Mouse (Mus musculus) intestine, embryonic 14.5 days (tissue): ENCODE data around the gene Trim3. TPM values are rescaled to one million over a fixed set of nuclear protein-coding genes. Genes with fewer than 3 reads are reported as not detected.

Source experiments
- ATAC-seq: fragments of 200-750 bp; cut with Nextera tagmentation; replicated peaks from 2 replicates; pipeline ENCODE4 v1.8.0; 2017; ENCODE audit warnings: low read depth, moderate number of reproducible peaks, moderate TSS enrichment, moderate library complexity; ENCODE audit not compliant: low FRiP score, low TSS enrichment
- DNase-seq: peaks from one replicate; pipeline ENCODE4 v3.0.0-alpha.2; 2018; ENCODE audit warnings: low spot score
- H3K27ac ChIP-seq: fragments of 300-500 bp; sonication (generic); 2 replicates; pipeline ENCODE4 v1.5.1; 2014; ENCODE audit warnings: low read depth, mild to moderate bottlenecking, control low read depth
- H3K27me3 ChIP-seq: fragments of 300-500 bp; sonication (generic); replicated peaks from 2 replicates; pipeline ENCODE4 v1.6.1; 2014; ENCODE audit warnings: low read length, control low read depth; ENCODE audit not compliant: control insufficient read depth, insufficient read depth
- H3K36me3 ChIP-seq: fragments of 300-500 bp; sonication (generic); 2 replicates; pipeline ENCODE4 v1.6.1; 2014; ENCODE audit warnings: low read length, control low read depth; ENCODE audit not compliant: control insufficient read depth, insufficient read depth
- H3K4me1 ChIP-seq: fragments of 300-500 bp; sonication (generic); replicated peaks from 2 replicates; pipeline ENCODE4 v1.6.1; 2014; ENCODE audit warnings: low read length, control low read depth, mixed read lengths; ENCODE audit not compliant: control insufficient read depth, insufficient read depth
- H3K4me2 ChIP-seq: fragments of 300-500 bp; sonication (generic); 2 replicates; pipeline ENCODE4 v1.6.1; 2014; ENCODE audit warnings: low read length
- H3K4me3 ChIP-seq: fragments of 300-500 bp; sonication (generic); 2 replicates; pipeline ENCODE4 v1.5.1; 2014; ENCODE audit warnings: low read depth, low read length, control low read depth, mixed read lengths
- H3K9ac ChIP-seq: fragments of 300-500 bp; sonication (generic); 2 replicates; pipeline ENCODE4 v1.6.1; 2014; ENCODE audit warnings: mild to moderate bottlenecking, low read length
- H3K9me3 ChIP-seq: fragments of 300-500 bp; sonication (generic); 2 replicates; pipeline ENCODE4 v1.6.1; 2016; ENCODE audit warnings: low read length, control low read depth; ENCODE audit not compliant: control insufficient read depth
- WGBS: fragments of 180-500 bp; shearing (Covaris S2); extraction: QIAGEN DNeasy Blood & Tissue Kit; methylation state at CpG from one replicate; pipeline ENCODE4 v1.1.7; 2014; 5-methylcytosine and 5-hydroxymethylcytosine counted together
- polyA plus RNA-seq: library from polyadenylated mRNA; unstranded; fragments of >200 nt; fragmentation: Nextera tagmentation; extraction: Ambion mirVana; gene quantifications from 2 replicates; pipeline ENCODE4 v1.2.1, GENCODE M21; 2014

The Trim3 gene
- polyA plus RNA-seq, 1 experiment from 2014 or later = 25.0 TPM

DNA sequence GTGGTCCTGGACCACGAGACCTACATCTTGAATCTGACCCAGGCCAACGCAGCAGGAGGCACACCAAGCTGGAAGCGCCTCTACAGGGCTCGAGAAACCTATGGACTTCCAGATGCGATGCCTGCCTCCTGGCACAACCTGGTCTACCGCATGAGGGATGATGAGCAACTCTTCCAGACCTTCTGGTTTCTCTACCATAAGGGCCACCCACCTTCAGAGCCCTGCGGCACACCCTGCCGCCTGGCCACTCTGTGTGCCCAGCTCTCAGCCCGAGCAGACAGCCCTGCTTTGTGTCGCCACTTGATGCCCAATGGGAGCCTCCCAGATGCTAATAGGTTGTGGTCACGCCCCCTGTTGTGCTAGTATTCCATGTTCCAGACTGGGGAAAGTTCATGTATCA, 75.7 kb downstream of the Trim3 start:
- peaks cover 36% of the 10 kb centered on the region for H3K36me3 ChIP-seq
- peaks cover 4% of the 10 kb centered on the region; the same call in 1 of the 2 replicates for H3K4me1 ChIP-seq
- no peaks in the 10 kb centered on the region for H3K27me3 ChIP-seq
- H3K27ac ChIP-seq = no peak overlapping the region
- no peak for ATAC-seq
- H3K9me3 ChIP-seq = no peaks in the 10 kb centered on the region
- no peak overlapping the region for H3K9ac ChIP-seq
- WGBS = 85% methylated on average over 11 of the region's 11 CpGs
- H3K4me2 ChIP-seq = no peak overlapping the region
- no peak overlapping the region for H3K4me3 ChIP-seq
- DNase-seq = no peak

GRCm38 (mm10) chr7:105556406-105556805, 77.0 kb downstream of the Trim3 start:
- WGBS = 88% methylated on average over 8 of the region's 8 CpGs
- Histone ChIP-seq H3K9me3 (no peaks in the 10 kb centered on the region), H3K9ac (no peak overlapping the region), H3K27me3 (no peaks in the 10 kb centered on the region), H3K4me1 (peaks cover 4% of the 10 kb centered on the region; the same call in 1 of the 2 replicates), H3K4me3 (no peak overlapping the region), H3K27ac (no peak overlapping the region), H3K4me2 (no peak overlapping the region), H3K36me3 (peaks cover 26% of the 10 kb centered on the region)
- no peak for ATAC-seq
- DNase-seq = no peak

DNA sequence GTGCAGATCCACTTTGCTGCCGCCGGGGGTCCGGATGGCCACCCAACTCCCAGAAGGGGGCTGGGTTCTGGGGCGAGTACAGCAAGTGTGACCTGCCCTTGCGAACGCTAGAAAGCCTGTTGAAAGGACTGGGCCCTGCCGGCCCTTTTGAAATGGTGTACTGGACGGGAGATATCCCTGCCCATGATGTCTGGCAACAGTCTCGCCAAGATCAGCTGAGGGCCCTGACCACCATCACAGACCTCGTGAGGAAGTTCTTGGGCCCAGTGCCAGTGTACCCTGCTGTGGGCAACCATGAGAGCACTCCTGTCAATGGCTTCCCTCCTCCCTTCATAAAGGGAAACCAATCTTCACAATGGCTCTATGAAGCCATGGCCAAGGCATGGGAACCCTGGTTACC, 77.8 kb downstream of the Trim3 start:
- ATAC-seq (no peak), DNase-seq (no peak)
- no peaks in the 10 kb centered on the region for H3K9me3 ChIP-seq
- no peak overlapping the region for H3K4me3 ChIP-seq
- peaks cover 4% of the 10 kb centered on the region; the same call in 1 of the 2 replicates for H3K4me1 ChIP-seq
- H3K27ac ChIP-seq = no peak overlapping the region
- H3K4me2 ChIP-seq = no peak overlapping the region
- H3K27me3 ChIP-seq = no peaks in the 10 kb centered on the region
- 86% methylated on average over 10 of the region's 10 CpGs for WGBS
- H3K36me3 ChIP-seq = peaks cover 23% of the 10 kb centered on the region; the same call in 1 of the 2 replicates
- H3K9ac ChIP-seq = no peak overlapping the region

Other genes starting within 250 kb of the Trim3 start
- 41.7 and 45.6 TPM in 2 replicates for gene Fam160a2, start 233.5 kb downstream of the Trim3 start, polyA plus RNA-seq
- not detected in 2 replicates for gene Cnga4, start 229.0 kb downstream of the Trim3 start, polyA plus RNA-seq
- 0.11 and 0.34 TPM in 2 replicates for gene Cckbr, start 207.8 kb downstream of the Trim3 start, polyA plus RNA-seq
- 96.0 and 96.7 TPM in 2 replicates for gene Cavin3, start 151.3 kb downstream of the Trim3 start, polyA plus RNA-seq
- gene Smpd1, start 79.2 kb downstream of the Trim3 start, polyA plus RNA-seq = 36.1 and 37.5 TPM in 2 replicates
- gene Apbb1, start 51.9 kb downstream of the Trim3 start, polyA plus RNA-seq = 45.1 and 46.3 TPM in 2 replicates
- 0.46 and 0.65 TPM in 2 replicates for gene Hpx, start 33.4 kb downstream of the Trim3 start, polyA plus RNA-seq
- gene Timm10b, start 6.5 kb upstream of the Trim3 start, polyA plus RNA-seq = 213 and 215 TPM in 2 replicates
- gene Arfip2, start 6.8 kb upstream of the Trim3 start, polyA plus RNA-seq = 88.4 and 89.7 TPM in 2 replicates
- 35.5 and 48.9 TPM in 2 replicates for gene Gm45799, start 7.0 kb upstream of the Trim3 start, polyA plus RNA-seq
- gene Dnhd1, start 17.3 kb upstream of the Trim3 start, polyA plus RNA-seq = 1.8 and 2.0 TPM in 2 replicates
- gene Ilk, start 103.0 kb upstream of the Trim3 start, polyA plus RNA-seq = 353 and 396 TPM in 2 replicates
- 36.7 and 41.8 TPM in 2 replicates for gene Rrp8, start 103.8 kb upstream of the Trim3 start, polyA plus RNA-seq
- 163 and 185 TPM in 2 replicates for gene Taf10, start 110.8 kb upstream of the Trim3 start, polyA plus RNA-seq
- 74.1 and 85.8 TPM in 2 replicates for gene Tpp1, start 118.7 kb upstream of the Trim3 start, polyA plus RNA-seq
- gene Dchs1, start 154.1 kb upstream of the Trim3 start, polyA plus RNA-seq = 17.5 and 18.7 TPM in 2 replicates
- gene Mrpl17, start 177.5 kb upstream of the Trim3 start, polyA plus RNA-seq = 379 and 393 TPM in 2 replicates